28 mouse cellular contexts compared by ENCODE assay signal in genomic region chr13:6487837-6488236, GRCm38 (mm10).
"Had no signal": no experiment of that assay in that cellular context is flagged by ENCODE, and none has a peak within 500 bp of the region (broad histone marks: within the 10 kb centered on the region; RNA-seq: fewer than 3 reads in every experiment).

No protein-coding gene starts in this region.

- H3K27me3 ChIP-seq: heart, embryonic 13.5 days; heart, embryonic 15.5 days; hindbrain, embryonic 12.5 days; intestine, embryonic 15.5 days; limb, embryonic 12.5 days; liver, embryonic 13.5 days; liver, embryonic 15.5 days had no signal

- H3K36me3 ChIP-seq: heart, embryonic 13.5 days; heart, embryonic 15.5 days; hindbrain, embryonic 10.5 days; hindbrain, embryonic 12.5 days; intestine, embryonic 15.5 days; limb, embryonic 10.5 days; limb, embryonic 12.5 days; liver, embryonic 13.5 days; liver, embryonic 15.5 days had no signal

- H3K27ac ChIP-seq: gastrocnemius, adult 2 months; heart, embryonic 13.5 days; heart, embryonic 15.5 days; hindbrain, embryonic 10.5 days; hindbrain, embryonic 12.5 days; hindbrain, embryonic 14.5 days; intestine, embryonic 15.5 days; kidney, postnatal 0 days; layer of hippocampus, adult 2 months; left cerebral cortex, adult 2 months; limb, embryonic 10.5 days; limb, embryonic 12.5 days; liver, embryonic 13.5 days; liver, embryonic 15.5 days had no signal

- H3K4me2 ChIP-seq: heart, embryonic 11.5 days; heart, embryonic 13.5 days; heart, embryonic 15.5 days; hindbrain, embryonic 12.5 days; hindbrain, embryonic 14.5 days; intestine, embryonic 15.5 days; limb, embryonic 12.5 days; liver, embryonic 11.5 days; liver, embryonic 13.5 days; liver, embryonic 15.5 days had no signal

- H3K9ac ChIP-seq: heart, embryonic 13.5 days; heart, embryonic 15.5 days; hindbrain, embryonic 12.5 days; hindbrain, embryonic 14.5 days; intestine, embryonic 15.5 days; limb, embryonic 12.5 days; liver, embryonic 13.5 days; liver, embryonic 15.5 days had no signal

- DNase-seq: gastrocnemius, adult 2 months; gastrocnemius, postnatal 10 days; gastrocnemius, postnatal 25 days; heart, adult 18-20 months; heart, postnatal 14 days; heart, postnatal 36 days; kidney, adult 11 months; kidney, adult 2 months; kidney, postnatal 14 days; kidney, postnatal 4 days; liver; liver, embryonic 13.5 days had no signal

- H3K4me3 ChIP-seq: gastrocnemius, adult 2 months; heart, embryonic 13.5 days; heart, embryonic 15.5 days; hindbrain, embryonic 10.5 days; hindbrain, embryonic 12.5 days; intestine, embryonic 15.5 days; layer of hippocampus, adult 2 months; left cerebral cortex, adult 2 months; limb, embryonic 10.5 days; limb, embryonic 12.5 days; liver, embryonic 13.5 days; liver, embryonic 15.5 days had no signal

- H3K9me3 ChIP-seq: heart, embryonic 13.5 days; heart, embryonic 15.5 days; hindbrain, embryonic 10.5 days; hindbrain, embryonic 12.5 days; intestine, embryonic 15.5 days; limb, embryonic 10.5 days; limb, embryonic 12.5 days; liver, embryonic 13.5 days; liver, embryonic 15.5 days had no signal

- H3K4me1 ChIP-seq: heart, embryonic 15.5 days; hindbrain, embryonic 10.5 days; hindbrain, embryonic 12.5 days; intestine, embryonic 15.5 days; limb, embryonic 10.5 days; limb, embryonic 12.5 days; liver, embryonic 13.5 days; liver, embryonic 15.5 days had no signal

- ATAC-seq: hindbrain, embryonic 16.5 days; inflammation-experienced regulatory T-cells, adult 6 months; intestine, embryonic 15.5 days had no signal
